Mouse (Mus musculus): Measurements from ENCODE around the gene Camk1d.

GRCm38 (mm10) chr2:5683366-5683765 is 30.9 kb downstream of the Camk1d start:
- TF ChIP-seq CTCF (IDR thresholded peaks at IDR 0.05; ENCODE audit: low read depth, low read length) = no peak
- TF ChIP-seq POLR2A (IDR thresholded peaks at IDR 0.05; ENCODE audit: insufficient read depth, low read length) = no peak

Data from ES-Bruce4 (cell line).